Mouse (Mus musculus): ENCODE measurements at regions not wholly inside any gene's neighbourhood (a gene's known extent, or its start where the extent isn't known, plus 50 kb on each side); places are given as distances from the start of the nearest gene placed in this dataset.

DNA sequence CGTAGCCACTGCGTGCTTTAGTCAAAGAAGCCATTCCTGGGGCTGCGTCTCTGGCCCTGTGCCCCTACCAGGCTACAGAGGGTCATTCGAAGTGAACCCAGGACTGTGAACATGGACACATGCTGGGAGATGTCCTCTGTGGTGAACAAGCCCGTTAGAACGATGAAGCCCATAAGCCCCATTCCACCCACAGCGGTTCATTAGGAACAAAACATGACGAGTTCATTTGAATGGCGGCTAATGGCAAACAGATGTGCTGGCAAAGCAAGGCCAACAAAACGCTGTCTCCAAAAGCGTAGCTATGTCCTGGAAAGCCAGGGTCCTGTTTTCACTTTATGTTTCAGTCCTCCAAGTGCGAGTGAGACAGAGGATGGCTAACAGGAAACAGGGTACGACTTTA lies 208.7 kb upstream of the Cxcl12 start:
- TF ChIP-seq CTCF (IDR thresholded peaks at IDR 0.05; ENCODE audit: borderline replicate concordance, insufficient read depth, low read depth, low read length) (no peak), POLR2A (IDR thresholded peaks at IDR 0.05; ENCODE audit: borderline replicate concordance, insufficient read depth, low read length) (no peak)

Measured in cerebellum, adult 2 months (tissue).